Mouse (Mus musculus) MEL (cell line): ENCODE data around the gene Brca1. TPM values are rescaled to one million over a fixed set of nuclear protein-coding genes. Genes with fewer than 3 reads are reported as not detected.

Source experiments
- DNase-seq: peaks from one replicate; pipeline ENCODE4 v3.0.0; 2011; ENCODE audit warnings: low read depth, low spot score
- H3K27ac ChIP-seq: 2 replicates; pipeline ENCODE4 v1.5.1; 2012; ENCODE audit warnings: low read depth, mild to moderate bottlenecking, control low read depth, low read length, moderate library complexity; ENCODE audit not compliant: control insufficient read depth
- H3K27me3 ChIP-seq, 2 experiments: fragments of 150-350 bp in 1 of 2; sonication (generic) in 1 of 2; 2 replicates each; pipeline ENCODE4 v1.6.1; 2012; ENCODE audit warnings: low read length in 2 of 2, mild to moderate bottlenecking in 2 of 2, improper control_type of control experiment in 1 of 2, moderate library complexity in 1 of 2; ENCODE audit not compliant: insufficient read depth in 2 of 2, control insufficient read depth in 1 of 2
- H3K36me3 ChIP-seq, 2 experiments: 2 replicates each; pipeline ENCODE4 v1.6.1; 2012 to 2014; ENCODE audit warnings: low read length in 2 of 2, improper control_type of control experiment in 1 of 2, inconsistent platforms in 1 of 2, mild to moderate bottlenecking in 1 of 2; ENCODE audit not compliant: insufficient read depth in 2 of 2, control insufficient read depth in 1 of 2
- H3K4me1 ChIP-seq, 2 experiments: fragments of 150-350 bp in 1 of 2; sonication (generic) in 1 of 2; 2 replicates each; pipeline ENCODE4 v1.6.1; 2012; ENCODE audit warnings: low read length in 2 of 2, improper control_type of control experiment in 1 of 2, mild to moderate bottlenecking in 1 of 2; ENCODE audit not compliant: insufficient read depth in 2 of 2, control insufficient read depth in 1 of 2
- H3K4me3 ChIP-seq, 2 experiments: fragments of 150-350 bp in 1 of 2; sonication (generic) in 1 of 2; 2 replicates each; pipeline ENCODE4 v1.5.1; 2012; ENCODE audit warnings: low read depth in 2 of 2, low read length in 2 of 2, mild to moderate bottlenecking in 2 of 2, moderate library complexity in 2 of 2, control low read depth in 1 of 2, improper control_type of control experiment in 1 of 2; ENCODE audit not compliant: control insufficient read depth in 1 of 2, insufficient read depth in 1 of 2
- H3K79me2 ChIP-seq: 2 replicates; pipeline ENCODE4 v1.6.1; 2012; ENCODE audit warnings: mild to moderate bottlenecking, low read length, moderate library complexity; ENCODE audit not compliant: control insufficient read depth, poor library complexity, insufficient read depth
- H3K9ac ChIP-seq: 2 replicates; pipeline ENCODE4 v1.6.1; 2012; ENCODE audit warnings: low read depth, mild to moderate bottlenecking, control low read depth, low read length, moderate library complexity; ENCODE audit not compliant: control insufficient read depth, poor library complexity, severe bottlenecking
- H3K9me3 ChIP-seq: fragments of 150-350 bp; sonication (generic); replicated peaks from 2 replicates; pipeline ENCODE4 v1.6.1; 2012; ENCODE audit warnings: mild to moderate bottlenecking, low read length, improper control_type of control experiment, moderate library complexity; ENCODE audit not compliant: insufficient read depth
- BHLHE40 ChIP-seq: IDR thresholded peaks from 2 replicates; pipeline ENCODE4 v1.6.1; 2012; ENCODE audit warnings: low read depth, mild to moderate bottlenecking, inconsistent platforms, low read length, improper control_type of control experiment, borderline replicate concordance
- ELF1 ChIP-seq: IDR thresholded peaks from 2 replicates; pipeline ENCODE4 v1.6.1; 2014; ENCODE audit warnings: low read depth, mild to moderate bottlenecking, inconsistent platforms, low read length, improper control_type of control experiment, moderate library complexity
- ETS1 ChIP-seq: IDR thresholded peaks from 2 replicates; pipeline ENCODE4 v1.6.1; 2012; ENCODE audit warnings: low read depth, mild to moderate bottlenecking, inconsistent platforms, low read length, improper control_type of control experiment, moderate library complexity
- HCFC1 ChIP-seq: IDR thresholded peaks from 2 replicates; pipeline ENCODE4 v1.6.1; 2012; ENCODE audit warnings: low read depth, mild to moderate bottlenecking, inconsistent platforms, low read length, improper control_type of control experiment, moderate library complexity
- JUND ChIP-seq: IDR thresholded peaks from 2 replicates; pipeline ENCODE4 v1.6.1; 2011; ENCODE audit warnings: low read depth, mild to moderate bottlenecking, improper control_type of control experiment, low read length
- KAT2A ChIP-seq: conservative IDR thresholded peaks from 2 replicates; pipeline ENCODE4 v1.6.1; 2012; ENCODE audit warnings: low read depth, low read length, improper control_type of control experiment, inconsistent platforms
- POLR2A ChIP-seq, 2 experiments: IDR thresholded peaks; 2 replicates each; pipeline ENCODE4 v1.6.1; 2011 to 2012; ENCODE audit warnings: low read length in 2 of 2, mild to moderate bottlenecking in 2 of 2, control low read depth in 1 of 2, improper control_type of control experiment in 1 of 2, low read depth in 1 of 2, moderate library complexity in 1 of 2; ENCODE audit not compliant: control insufficient read depth in 1 of 2, insufficient read depth in 1 of 2, poor library complexity in 1 of 2
- RCOR1 ChIP-seq: IDR thresholded peaks from 2 replicates; pipeline ENCODE4 v1.6.1; 2012; ENCODE audit warnings: low read depth, mild to moderate bottlenecking, inconsistent platforms, low read length, improper control_type of control experiment
- SMC3 ChIP-seq: IDR thresholded peaks from 2 replicates; pipeline ENCODE4 v1.6.1; 2011; ENCODE audit warnings: low read depth, low read length, improper control_type of control experiment
- TAL1 ChIP-seq: IDR thresholded peaks from 2 replicates; pipeline ENCODE4 v1.6.1; 2012; ENCODE audit warnings: mild to moderate bottlenecking, inconsistent platforms, low read length, moderate library complexity, mixed read lengths
- TBP ChIP-seq: IDR thresholded peaks from 2 replicates; pipeline ENCODE4 v1.8.0; 2011; ENCODE audit warnings: low read depth, low read length, improper control_type of control experiment
- TCF12 ChIP-seq: IDR thresholded peaks from 2 replicates; pipeline ENCODE4 v1.6.1; 2014; ENCODE audit warnings: low read depth, mild to moderate bottlenecking, inconsistent platforms, low read length, improper control_type of control experiment, moderate library complexity
- UBTF ChIP-seq: IDR thresholded peaks from 2 replicates; pipeline ENCODE4 v1.6.1; 2012; ENCODE audit warnings: low read depth, mild to moderate bottlenecking, inconsistent platforms, low read length, improper control_type of control experiment, moderate library complexity, borderline replicate concordance; ENCODE audit not compliant: insufficient read depth
- USF2 ChIP-seq, 2 experiments: IDR thresholded peaks; 2 replicates each; pipeline ENCODE4 v1.6.1; 2011 to 2012; ENCODE audit warnings: improper control_type of control experiment in 2 of 2, low read length in 2 of 2, borderline replicate concordance in 1 of 2, inconsistent platforms in 1 of 2, low read depth in 1 of 2, mild to moderate bottlenecking in 1 of 2; ENCODE audit not compliant: insufficient read depth in 1 of 2
- ZC3H11A ChIP-seq: IDR thresholded peaks from 2 replicates; pipeline ENCODE4 v1.6.1; 2012; ENCODE audit warnings: low read depth, mild to moderate bottlenecking, inconsistent platforms, low read length, improper control_type of control experiment
- ZMIZ1 ChIP-seq: IDR thresholded peaks from 2 replicates; pipeline ENCODE4 v1.6.1; 2012; ENCODE audit warnings: low read depth, mild to moderate bottlenecking, inconsistent platforms, low read length, improper control_type of control experiment, moderate library complexity
- polyA plus RNA-seq, 2 experiments: library from polyadenylated mRNA; stranded (reverse) in 1 of 2; unstranded in 1 of 2; fragments of >175 nt in 1 of 2; fragments of >200 nt in 1 of 2; gene quantifications; 2 replicates each; pipeline versions ENCODE4 v1.2.1 to v1.2.4; 2012; ENCODE audit warnings: low replicate concordance in 2 of 2, low read depth in 1 of 2; ENCODE audit not compliant: insufficient read length in 2 of 2, insufficient read depth in 1 of 2, missing spikeins in 1 of 2
- total RNA-seq: library from RNA; depleted of rRNA; stranded (reverse); fragments of 300-350 nt; gene quantifications from 2 replicates; pipeline ENCODE4 v1.2.3, GENCODE M21; 2012

Brca1 gene
- total and polyA plus RNA-seq, 3 experiments = 25.7 to 1,155 (median 35.3) TPM

DNA sequence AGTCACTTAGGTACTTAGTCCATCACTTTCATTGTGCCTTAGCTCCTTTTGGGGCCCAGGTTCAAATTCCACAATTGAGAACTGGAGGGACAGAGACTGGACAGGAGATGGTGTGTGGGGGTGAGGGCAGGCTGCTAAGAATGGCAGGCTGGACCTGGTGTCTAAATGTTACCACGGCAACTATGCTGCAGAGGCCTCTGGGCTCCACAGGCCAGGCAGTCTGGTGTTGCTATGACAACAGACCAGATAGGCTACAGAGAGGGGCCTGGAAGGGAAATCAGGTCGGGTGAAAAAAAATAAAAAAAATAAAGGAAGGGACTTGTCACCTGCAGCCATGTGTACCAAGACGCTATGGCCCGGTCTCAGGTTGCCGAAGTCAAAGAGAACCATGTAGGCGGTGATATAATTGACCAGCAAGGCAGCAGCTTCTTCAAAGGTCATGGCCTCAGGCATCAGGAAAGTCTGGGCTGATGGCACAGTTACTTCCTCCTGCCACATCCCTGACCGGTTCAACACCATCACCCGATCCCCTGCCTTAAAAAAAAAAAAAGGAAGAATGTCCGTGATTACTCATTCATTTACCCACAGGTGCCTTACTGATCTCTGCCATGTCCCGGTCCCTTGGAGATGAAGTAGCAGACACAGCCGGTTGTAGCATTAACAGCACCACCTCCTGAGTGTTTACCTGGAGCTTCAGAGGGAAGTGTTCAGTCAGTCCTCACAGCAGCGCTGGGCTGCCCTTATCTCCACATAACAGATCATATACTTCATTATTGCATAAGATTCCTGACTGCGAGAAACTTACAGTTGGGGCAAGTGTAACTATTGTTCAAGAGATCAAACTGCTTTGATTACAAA, 88.9 kb downstream of the Brca1 start (continued):
- TF ChIP-seq BHLHE40 = no peak
- peak; percentile 88 for TF ChIP-seq TAL1
- TF ChIP-seq ETS1 = peak; percentile 79
- peak; percentile 66; the same call in 1 of the 2 replicates for TF ChIP-seq RCOR1

DNA sequence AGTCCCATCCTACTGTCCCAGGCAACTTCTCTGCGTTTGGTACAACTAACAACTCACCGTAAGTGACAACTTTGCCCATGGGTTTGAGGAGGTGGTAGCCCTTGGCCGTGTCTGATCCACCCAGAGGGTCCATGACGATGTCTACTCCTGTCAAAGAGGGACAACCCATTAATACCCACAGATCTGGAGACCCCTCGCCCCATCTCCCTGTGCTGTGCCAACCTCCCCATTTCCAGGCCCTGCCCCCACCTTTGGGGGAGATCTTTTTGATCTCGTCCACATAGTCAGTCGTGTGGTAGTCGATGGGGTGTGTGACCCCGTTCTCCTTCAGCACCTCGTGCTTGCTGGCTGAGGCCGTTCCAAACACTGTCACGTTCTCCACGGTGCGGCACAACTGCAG, 89.6 kb downstream of the Brca1 start:
- Histone ChIP-seq H3K9ac (no peak overlapping the region), H3K4me3 (no peak overlapping the region), H3K4me1 (peaks cover 12 to 31% of the 10 kb centered on the region in 2 experiments), H3K36me3 (peaks cover 0 to 26% of the 10 kb centered on the region in 2 experiments), H3K27ac (peak overlapping the region; percentile 82; the same call in 1 of the 2 replicates), H3K9me3 (no peaks in the 10 kb centered on the region), H3K79me2 (peaks cover 6% of the 10 kb centered on the region; the same call in 1 of the 2 replicates), H3K27me3 (no peaks in the 10 kb centered on the region)
- TF ChIP-seq HCFC1 (no peak), UBTF (no peak), ELF1 (no peak), JUND (no peak), ZC3H11A (no peak), POLR2A (IDR thresholded peaks at IDR 0.05; ENCODE audit: control insufficient read depth in 1 of 2, insufficient read depth in 1 of 2, low read depth in 1 of 2, low read length in 2 of 2, poor library complexity in 1 of 2) (no peak), KAT2A (no peak), USF2 (IDR thresholded peaks at IDR 0.05; ENCODE audit: borderline replicate concordance in 1 of 2, insufficient read depth in 1 of 2, low read depth in 1 of 2, low read length in 2 of 2) (no peak), BHLHE40 (no peak)
- no peak for DNase-seq

DNA sequence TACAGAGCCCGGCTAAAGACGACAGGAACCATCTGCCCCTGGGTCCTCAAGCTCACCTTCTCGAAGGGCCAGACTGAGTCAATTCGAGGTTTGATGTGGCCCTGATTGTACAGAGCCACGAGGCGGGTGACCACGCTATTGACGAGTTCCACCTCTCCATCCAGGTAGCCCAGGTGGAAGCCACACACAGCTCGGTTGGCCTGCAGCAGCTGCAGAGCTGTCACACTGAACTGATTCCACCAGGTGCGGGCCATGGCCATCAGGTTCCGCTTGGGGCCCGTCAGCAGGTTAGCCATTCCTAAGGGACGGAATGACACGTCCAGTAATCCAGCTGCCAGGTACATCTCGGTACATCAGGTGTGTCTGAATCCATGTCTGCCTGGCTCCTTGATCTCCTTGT, 91.4 kb downstream of the Brca1 start:
- Histone ChIP-seq H3K27me3 (no peaks in the 10 kb centered on the region), H3K79me2 (no peaks in the 10 kb centered on the region; the same call in 1 of the 2 replicates), H3K4me3 (no peak overlapping the region), H3K27ac (no peak overlapping the region), H3K36me3 (peaks cover 2 to 21% of the 10 kb centered on the region in 2 experiments), H3K9ac (no peak overlapping the region), H3K4me1 (peaks cover 12 to 25% of the 10 kb centered on the region in 2 experiments), H3K9me3 (no peaks in the 10 kb centered on the region)
- TF ChIP-seq UBTF = no peak
- TF ChIP-seq TBP = no peak
- TF ChIP-seq TCF12 = no peak
- no peak for TF ChIP-seq ETS1
- no peak for TF ChIP-seq ZMIZ1
- TF ChIP-seq JUND = no peak
- no peak for TF ChIP-seq SMC3
- DNase-seq = no peak
